Mouse (Mus musculus): ENCODE measurements at regions not wholly inside any gene's neighbourhood (a gene's known extent, or its start where the extent isn't known, plus 50 kb on each side); places are given as distances from the start of the nearest gene placed in this dataset.
"Not testable (repeated sequence)": the region's sequence is repeated elsewhere in the genome, so short reads cannot be mapped to it uniquely, and the experiment has no call there.

- DNase-seq (ENCODE audit: low spot score in 2 of 2): no peak
Observed at GRCm38 (mm10) chr9:31653788-31654187, 189.5 kb upstream of the Tmem45b start.

DNA sequence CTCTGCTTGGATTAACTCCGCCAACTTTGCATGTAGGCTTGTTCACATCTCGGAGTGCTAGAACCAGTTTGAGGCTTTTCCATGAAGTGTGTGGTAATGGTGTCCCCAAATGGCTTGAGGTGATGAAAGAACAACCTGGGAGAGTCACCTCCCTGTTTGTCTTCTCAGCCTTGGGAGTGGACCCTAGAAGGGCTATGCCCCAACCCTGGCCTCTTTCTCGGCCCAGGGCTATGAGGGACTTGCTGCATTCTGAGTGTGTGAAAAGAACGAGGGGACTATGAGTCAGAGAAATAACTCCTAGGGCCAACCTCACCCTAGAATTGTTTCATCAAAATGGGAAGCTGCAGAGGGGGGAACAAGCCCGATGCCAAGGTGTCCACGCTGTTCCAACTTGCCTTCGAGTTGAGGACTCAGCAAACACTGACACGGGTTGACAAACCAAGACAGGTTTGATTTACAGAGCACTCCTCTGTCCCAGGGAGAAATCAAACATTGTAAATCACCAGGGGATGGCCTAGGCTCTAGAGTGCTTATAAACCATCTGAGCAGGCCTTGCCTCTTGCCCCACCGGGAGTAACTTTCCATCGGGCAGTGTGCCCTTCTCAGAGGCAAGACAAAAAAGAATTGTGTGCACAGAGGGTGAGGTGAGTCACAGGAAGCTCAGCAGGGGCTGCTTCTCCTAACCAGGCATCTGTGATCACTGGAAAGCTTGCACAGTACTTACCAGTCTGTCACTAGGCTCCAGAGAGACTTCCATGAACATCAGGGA lies 186.3 kb upstream of the Tmem45b start:
- no peak for DNase-seq (ENCODE audit: low spot score in 2 of 2)

- DNase-seq (ENCODE audit: low spot score in 2 of 2): no peak
Observed at GRCm38 (mm10) chr9:31649073-31649472, 184.8 kb upstream of the Tmem45b start.

DNA sequence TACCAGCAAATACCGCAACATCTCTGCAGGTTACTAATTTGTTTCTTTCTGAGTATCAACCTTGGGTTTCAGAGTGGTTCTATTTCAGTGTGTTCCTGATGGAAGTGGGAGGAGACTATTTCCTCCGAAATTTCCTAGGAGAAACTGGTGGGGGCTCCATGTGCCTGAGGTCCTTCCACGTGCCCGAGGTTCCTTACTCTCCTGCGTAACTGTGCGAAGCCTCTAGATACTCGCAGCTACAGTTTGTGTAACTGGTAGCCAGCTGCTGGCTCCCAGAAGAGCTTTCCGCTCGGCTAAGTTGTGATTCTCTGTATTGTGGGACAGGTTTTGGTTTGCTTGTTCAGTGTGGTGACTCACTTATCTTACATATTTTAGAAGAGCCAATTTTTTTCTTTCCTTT lies 184.3 kb upstream of the Tmem45b start:
- no peak for DNase-seq (ENCODE audit: low spot score in 2 of 2)

DNA sequence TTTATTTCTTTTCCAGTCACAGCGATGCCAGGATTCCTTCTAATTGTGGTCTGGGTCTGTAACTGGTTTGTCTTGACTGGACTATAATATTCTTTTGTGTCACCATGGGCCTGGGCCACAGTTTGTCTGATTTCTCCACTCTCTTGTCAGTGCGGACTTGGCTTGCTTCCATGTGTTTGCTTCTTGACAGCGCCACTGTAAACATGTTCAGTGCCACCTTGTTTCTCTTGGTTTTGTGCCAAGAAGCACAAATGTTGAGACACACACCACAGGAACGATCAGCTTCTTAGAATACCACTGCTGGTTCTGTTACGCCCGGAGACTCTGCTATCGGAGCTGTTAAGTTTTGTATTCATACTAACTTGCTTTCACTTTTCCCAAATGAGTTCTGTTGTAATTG lies 180.9 kb upstream of the Tmem45b start:
- DNase-seq (ENCODE audit: low spot score in 2 of 2): no peak

DNA sequence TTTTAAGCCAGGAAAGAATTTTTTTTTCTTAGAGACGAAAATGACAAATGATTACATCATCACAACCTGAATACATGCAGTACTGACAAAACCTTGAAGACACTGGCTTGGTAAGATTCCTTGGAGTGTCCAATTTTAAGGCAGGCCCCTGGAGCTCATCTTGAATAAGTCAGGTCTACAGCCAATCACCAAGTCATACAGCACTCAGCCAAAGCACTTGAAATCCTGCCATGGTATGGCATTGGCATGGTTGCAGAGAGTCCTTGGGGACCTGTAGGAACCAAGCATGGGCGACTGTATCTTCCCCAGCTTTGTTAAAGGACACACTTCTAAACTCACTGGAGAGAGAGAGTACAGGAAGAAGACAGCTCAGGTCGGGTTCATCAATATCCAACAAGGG lies 179.8 kb upstream of the Tmem45b start:
- no peak for DNase-seq (ENCODE audit: low spot score in 2 of 2)

DNA sequence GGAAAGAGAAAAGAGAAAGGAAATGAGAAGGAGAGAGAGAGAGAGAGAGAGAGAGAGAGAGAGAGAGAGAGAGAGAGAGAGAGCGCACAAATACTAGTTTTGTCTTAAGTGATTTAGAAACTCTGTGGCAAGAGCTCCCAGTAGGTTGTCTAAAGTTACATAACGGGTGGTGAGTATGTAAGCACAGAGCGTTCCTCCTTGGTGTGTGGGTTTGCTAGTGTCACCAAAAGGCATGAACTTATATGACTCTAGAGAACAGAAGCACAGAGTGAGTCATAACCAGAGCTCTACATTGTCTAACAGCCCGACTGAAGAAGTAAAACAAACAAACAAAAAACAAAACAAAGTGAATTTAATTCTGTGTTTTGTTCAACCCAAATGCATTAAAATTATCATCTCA lies 177.9 kb upstream of the Tmem45b start:
- no peak for DNase-seq (ENCODE audit: low spot score in 2 of 2)

DNA sequence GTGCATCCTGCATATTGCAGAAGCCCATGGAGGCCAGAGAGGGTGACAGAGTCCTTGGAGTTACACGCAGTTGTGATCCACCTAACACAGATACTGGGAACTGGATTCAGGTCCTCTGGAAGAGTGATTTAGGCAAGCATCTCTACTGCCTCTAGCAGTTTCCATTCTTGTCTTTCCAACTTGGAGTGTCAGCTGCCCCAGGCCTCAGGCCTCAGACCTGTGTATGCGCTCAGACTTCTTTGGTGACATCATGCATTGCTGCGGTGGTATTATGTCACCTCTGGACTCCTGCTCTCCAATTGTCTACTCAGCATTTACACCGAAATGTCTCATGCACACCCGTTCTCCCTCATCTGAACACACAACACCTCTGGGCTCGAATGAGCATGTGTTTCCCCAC lies 164.0 kb upstream of the Tmem45b start:
- no peak for DNase-seq (ENCODE audit: low spot score in 2 of 2)

DNA sequence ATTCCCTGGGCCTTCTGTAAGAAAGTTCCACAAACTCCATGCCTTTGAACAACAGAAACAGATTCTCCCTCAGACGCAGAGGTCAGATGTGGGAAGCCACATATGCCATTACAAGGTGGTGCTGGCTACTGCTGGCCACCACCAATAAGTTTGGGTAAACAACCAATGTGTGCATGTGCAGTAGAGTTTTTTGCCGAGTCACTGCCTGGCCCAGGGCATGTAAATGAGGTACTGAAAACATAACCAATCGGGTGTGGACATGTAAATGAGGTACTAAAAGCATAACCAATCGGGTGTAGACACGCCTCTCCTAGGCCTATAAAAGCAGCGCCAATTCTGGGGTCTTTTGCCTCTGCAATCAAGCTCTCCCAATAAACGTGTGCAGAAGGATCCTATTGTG lies 157.3 kb upstream of the Tmem45b start:
- not testable (repeated sequence) for DNase-seq (ENCODE audit: low spot score in 2 of 2)

DNA sequence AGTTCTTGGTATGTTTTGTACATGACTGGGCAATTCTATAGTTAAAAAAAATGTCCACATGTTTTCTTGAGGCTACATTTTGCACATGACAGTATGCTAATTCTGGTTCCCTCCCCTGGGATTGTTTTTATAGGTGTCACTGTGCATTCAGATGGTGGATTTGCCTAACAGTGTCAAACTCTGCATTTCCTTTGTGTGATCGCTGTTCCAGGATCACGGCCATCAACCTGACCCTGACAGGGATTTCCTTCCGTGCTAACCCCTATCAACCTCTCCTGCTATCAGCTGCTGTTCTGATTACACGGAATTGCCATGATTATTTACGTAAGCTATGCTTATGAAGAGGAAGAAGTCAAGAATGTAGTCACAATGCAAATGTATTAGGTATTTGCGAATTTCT lies 155.1 kb upstream of the Tmem45b start:
- DNase-seq (ENCODE audit: low spot score in 2 of 2): no peak

GRCm38 (mm10) chr9:31614250-31614945 lies 150.1 kb upstream of the Tmem45b start:
- no peak for DNase-seq (ENCODE audit: low spot score in 2 of 2)

DNA sequence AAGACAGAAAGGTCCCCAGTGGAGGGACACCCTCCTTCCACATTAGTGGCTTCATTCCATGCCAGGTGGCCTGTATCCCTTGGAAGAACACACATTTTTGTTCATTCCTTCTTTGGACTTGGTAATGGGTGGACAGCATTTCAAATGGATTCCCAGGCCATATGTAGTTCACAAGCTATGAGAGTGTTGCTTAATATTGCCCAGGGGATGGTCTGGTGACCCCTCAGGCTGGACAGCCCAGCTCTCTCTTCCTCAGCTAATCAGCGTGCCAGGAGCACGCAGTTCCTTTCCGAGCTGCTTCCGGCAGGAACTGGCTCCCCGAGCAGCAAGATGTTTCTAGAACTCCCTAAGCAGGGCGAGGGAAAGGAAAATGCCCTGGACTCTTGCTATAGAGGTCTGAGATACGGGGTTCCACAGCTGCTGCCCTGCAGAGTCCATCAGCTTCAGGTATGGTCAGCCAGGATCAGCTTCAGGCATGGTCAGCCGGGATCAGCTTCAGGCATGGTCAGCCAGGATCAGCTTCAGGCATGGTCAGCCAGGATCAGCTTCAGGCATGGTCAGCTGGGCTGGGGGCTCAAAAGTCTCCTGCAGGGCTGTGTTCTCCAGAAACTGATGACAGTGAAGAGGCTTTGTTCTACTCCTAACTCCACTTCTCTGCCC lies 146.9 kb upstream of the Tmem45b start:
- DNase-seq (ENCODE audit: low spot score in 2 of 2): no peak

GRCm38 (mm10) chr9:31610631-31611030 lies 146.4 kb upstream of the Tmem45b start:
- no peak for DNase-seq (ENCODE audit: low spot score in 2 of 2)

DNA sequence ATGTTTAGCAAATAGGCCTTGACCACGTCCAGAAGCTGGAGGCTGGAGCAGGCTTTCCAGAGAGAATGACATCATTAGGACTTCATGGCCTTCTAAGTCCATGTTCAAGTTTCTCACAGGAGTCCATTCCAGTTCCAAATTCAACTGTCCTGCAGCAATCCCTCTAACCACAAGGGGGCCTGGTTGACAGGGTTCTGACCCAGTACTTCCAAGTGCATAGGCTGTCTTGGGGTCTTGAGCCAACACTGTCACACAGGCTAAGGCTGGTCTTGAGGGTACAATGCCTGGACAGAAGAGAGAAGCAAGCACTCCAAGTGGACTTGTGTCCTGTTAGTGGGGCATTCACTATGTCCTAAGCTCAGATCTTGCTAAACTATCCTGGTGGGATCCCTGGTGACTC lies 145.9 kb upstream of the Tmem45b start:
- DNase-seq (ENCODE audit: low spot score in 2 of 2): peak; percentile 6 to 12

- DNase-seq (ENCODE audit: low spot score in 2 of 2): no peak
Observed at GRCm38 (mm10) chr9:31609731-31610130, 145.5 kb upstream of the Tmem45b start.

- no peak for DNase-seq (ENCODE audit: low spot score in 2 of 2)
Observed at GRCm38 (mm10) chr9:31608084-31608870, 144.0 kb upstream of the Tmem45b start.

- DNase-seq (ENCODE audit: low spot score in 2 of 2): no peak
Observed at GRCm38 (mm10) chr9:31606936-31607335, 142.7 kb upstream of the Tmem45b start.

DNA sequence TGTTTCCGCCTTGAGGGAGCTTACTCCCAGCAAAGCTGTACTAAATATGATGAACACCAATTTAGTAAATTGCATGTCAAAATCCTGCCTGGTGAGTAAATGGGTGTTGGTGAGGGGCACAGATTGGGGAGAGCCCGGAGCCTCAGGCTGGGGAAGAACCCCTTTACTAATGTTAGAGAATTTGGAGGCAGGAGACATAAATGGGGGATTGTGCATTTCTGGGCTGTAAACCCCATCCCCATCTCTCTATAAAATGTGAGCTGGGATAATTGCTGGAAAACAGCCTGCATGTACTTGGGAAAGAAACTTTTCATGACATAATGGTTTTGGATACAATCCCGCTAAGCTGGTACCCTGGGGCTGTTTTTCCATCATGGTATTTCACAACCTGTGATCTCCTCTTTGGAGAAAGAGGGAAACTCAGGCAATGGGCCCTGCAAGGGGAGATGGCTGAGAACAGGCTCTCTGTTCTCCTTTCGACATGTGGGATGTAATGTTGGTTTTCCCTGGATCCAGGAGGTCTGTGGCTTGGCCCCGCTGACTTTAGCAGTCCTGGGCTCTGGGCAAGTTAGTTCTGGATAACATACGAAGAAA lies 140.3 kb upstream of the Tmem45b start:
- no peak for DNase-seq (ENCODE audit: low spot score in 2 of 2)

- no peak for DNase-seq (ENCODE audit: low spot score in 2 of 2)
Observed at GRCm38 (mm10) chr9:31602707-31603106, 138.4 kb upstream of the Tmem45b start.

DNA sequence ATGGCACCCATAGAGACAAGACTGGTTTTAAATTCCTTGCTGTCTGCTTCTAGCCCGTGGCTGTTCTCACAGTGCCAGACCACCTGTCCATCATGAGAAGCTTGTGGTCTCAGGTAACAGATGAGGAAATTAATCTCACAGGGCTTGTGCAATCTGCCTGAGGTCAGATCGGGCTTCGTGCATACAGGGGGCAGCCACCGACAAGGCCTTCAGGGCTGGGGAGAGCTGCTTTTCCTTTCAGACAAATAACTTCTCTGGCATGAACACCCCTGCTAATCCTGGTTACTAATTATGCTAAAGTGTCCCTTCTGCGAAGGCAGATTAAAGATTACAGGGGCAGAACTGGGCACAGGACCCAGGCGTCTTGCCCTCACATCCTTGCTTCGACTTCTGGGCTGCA lies 130.8 kb upstream of the Tmem45b start:
- DNase-seq (ENCODE audit: low spot score in 2 of 2): no peak

DNA sequence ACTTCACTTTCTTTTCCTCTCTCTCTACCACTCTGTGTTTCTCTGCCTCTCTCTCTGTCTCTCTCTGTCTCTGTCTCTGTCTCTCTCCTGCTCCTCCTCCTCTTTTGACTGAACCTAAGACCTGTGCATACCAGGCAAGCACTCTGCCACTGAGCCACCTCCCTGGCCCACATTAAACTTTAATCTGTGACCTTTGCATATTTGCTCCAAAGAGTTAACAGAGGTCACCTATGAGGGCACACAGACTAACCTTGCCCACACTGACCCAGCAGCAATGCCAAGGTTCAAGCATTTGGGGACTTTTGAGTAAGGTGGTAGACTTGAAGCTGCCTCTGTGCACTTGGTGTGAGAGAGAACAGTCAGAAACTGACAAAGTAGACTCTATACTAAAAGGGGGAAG lies 123.4 kb upstream of the Tmem45b start:
- DNase-seq (ENCODE audit: low spot score in 2 of 2): no peak

DNA sequence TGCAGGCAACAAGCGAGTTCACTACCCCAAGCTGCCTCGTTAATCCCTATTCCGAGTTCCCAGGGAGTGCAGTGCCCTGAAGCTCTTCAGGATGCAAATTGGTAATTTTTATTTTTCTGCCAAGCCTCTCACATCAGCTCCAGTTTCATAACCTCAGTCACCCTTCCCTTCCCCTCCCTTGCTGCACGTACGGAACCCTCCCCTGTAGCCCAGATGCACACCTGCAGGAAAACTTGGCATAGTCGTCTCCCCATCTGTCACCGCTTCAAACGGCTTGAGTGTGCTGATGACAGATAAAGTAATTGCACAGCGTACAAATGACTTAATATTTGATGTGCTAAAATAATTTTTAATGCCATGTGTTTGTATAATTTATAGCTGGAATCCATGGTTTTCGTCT lies 119.7 kb upstream of the Tmem45b start:
- no peak for DNase-seq (ENCODE audit: low spot score in 2 of 2)

Measured in right cerebral cortex, adult 2 months (tissue).